Mouse (Mus musculus): ENCODE measurements at regions not wholly inside any gene's neighbourhood (a gene's known extent, or its start where the extent isn't known, plus 50 kb on each side); places are given as distances from the start of the nearest gene placed in this dataset.

DNA sequence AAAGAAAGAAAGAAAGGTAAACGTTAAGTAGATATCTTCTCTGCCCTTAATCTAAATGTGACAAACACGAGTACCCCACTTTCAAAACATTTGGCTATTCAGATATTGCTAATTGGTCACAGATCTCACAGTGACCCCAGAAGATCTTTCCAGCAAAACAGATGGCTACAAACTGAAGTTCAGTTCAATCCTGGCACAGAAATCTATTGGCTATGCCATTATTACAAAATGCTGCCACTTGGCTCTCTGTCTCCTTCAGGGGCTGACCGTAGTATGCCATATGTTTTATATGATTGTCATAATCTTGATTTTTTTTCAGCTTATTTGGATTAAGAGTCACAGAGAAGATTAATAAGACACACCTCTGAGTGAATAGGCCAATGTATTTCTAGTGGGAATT lies 873.2 kb downstream of the Slc22a22 start:
- in situ Hi-C loops (cut with MboI, MseI) = no loop called here

DNA sequence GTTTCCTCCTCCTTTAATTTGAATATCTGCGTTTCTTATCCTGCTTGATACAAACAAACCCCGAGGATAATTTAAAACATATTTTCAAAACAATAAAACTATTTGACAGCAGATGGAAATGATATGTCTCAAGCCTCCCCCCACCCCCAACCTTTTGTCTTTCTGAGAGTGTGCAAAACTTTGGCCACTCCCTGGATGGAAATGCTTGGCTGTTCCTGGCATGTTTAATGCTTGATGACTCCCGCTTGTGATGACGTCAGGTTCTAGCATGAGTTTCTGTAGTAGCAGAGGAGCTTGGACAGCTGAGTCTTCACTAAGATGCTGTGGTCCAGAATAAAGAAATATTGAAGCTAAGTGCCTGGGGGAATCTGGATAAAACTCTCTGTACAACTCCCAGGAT lies 884.8 kb downstream of the Slc22a22 start:
- in situ Hi-C loops (cut with MboI, MseI) = no loop called here

DNA sequence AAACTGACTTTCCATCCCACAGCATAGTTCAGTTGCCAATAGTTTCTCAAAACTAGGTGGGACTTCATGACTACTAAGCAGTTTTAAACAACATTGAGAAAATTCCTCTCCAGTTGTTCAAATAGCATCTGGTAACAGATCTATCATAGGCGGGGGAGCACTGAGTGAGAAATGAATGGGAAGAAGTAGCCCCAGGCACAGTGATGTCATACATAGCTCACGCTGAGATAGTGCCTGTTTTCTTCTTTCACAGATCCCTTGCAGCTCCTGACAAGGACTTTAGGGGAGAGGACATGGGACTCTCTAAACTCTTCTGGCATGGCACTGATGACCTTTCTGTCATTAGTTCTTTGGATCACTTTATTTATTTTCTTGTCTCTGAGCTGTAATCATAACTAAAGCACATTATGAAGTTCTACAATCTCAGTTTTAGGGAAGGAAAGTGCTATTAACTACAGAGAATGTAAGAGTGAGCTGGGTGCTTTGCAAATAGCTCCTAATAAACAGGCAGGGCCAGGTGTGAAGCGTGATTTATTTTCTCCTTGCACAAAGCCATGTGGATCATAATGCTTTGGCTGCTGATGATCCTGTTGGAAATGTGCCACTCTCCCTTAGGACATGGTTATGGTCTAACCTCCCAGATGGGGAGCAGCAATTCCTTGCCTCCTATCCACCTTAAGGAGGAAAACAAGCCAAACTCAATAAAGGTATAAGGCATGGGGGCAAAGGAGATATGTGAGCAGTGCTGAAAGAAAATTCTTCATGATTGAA lies 896.5 kb downstream of the Slc22a22 start:
- in situ Hi-C loops (cut with MboI, MseI) = no loop called here

DNA sequence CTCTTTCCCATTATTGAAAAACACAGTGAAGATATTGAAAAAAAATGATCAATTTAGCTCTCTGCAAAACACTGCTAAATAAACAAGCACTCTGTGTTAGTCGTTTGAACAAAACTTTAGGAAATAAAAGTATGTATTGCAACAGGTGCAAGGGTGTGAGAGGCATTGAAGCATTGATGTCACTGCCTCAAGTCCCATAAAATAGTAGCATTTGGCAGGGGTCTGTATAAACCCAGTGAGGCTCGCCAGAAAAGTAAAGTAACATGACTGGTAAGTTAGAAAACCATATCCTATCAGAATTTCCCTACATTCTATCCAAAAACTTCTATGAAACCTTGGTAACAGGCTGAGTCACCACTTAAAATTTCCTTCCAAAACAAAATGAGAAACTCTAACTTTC lies 914.2 kb downstream of the Slc22a22 start:
- in situ Hi-C loops (cut with MboI, MseI) = no loop called here

DNA sequence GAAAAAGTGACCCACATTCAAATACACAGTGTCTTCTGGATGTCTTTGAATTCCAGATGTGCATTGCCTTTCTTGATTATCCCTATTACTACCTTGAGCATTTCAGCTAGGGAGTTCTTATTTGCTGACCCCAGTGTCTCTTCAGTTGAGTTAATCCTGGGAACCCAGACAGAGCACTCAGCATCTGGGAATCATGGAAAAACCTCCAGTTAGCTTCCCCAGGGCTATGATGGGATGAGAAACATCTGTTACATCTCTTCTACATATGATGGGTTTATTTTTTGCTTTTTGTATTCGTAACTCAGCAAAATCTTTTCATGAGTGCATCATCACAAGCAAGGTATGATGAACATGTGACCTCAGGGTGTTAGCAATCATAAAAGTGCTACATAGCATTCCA lies 914.6 kb downstream of the Slc22a22 start:
- in situ Hi-C loops (cut with MboI, MseI) = no loop called here

DNA sequence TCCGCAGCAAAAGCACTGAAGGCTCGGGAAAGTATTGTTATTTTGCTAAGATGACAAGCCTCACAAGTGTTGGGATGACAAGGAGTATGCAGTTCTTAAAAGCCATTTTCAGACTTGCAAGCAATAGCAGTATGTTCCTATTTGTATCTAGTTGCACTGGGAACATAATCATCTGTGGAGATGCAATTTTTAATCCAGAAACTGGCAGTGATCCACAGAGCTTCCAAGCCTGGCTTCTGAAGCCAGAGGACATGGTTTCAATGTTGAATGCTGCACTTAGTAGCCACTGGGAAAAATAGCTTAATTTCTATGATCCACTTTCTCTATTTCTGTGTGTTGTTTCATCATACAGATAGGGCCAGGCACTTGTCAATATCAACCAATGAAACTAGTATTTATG lies 915.3 kb downstream of the Slc22a22 start:
- in situ Hi-C loops (cut with MboI, MseI) = no loop called here

DNA sequence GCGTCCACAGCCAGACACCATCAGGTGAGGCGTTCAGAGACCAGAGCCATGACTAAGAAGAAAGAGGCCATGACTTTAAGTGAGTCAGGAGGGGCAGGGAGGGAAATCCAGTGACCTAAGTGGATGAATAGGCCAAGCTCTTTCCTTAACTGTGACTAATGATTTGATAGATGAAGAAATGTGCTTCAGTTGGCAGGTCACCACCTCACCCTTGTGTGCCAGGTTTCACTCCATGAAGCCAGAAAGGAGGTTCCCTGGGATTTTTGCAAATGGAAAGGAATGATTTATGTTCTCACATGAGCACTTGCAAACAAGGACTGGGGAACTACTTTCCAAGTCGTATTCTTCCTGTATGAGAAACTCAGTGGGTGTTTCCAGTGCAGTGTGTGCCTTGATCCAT lies 923.0 kb downstream of the Slc22a22 start:
- in situ Hi-C loops (cut with MboI, MseI) = no loop called here

DNA sequence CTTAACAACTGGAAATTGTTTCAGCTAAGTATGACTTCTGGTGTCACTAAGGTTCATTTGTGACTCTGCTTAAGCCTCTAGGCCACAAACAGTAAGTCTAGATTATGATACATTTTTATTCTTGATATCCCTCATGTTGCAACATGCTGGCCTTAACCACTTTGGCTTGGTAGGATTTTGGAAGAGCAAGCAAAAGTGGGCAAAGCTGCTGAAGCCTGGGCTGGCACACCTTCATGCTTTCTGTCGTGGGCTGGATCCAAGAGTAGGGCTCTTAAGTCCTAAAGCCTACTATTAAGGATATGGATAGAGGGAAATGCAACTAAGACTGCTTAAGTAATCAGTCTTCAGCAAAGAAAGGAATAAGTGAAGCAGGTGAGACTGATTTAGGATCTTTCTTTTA lies 923.6 kb downstream of the Slc22a22 start:
- in situ Hi-C loops (cut with MboI, MseI) = no loop called here

DNA sequence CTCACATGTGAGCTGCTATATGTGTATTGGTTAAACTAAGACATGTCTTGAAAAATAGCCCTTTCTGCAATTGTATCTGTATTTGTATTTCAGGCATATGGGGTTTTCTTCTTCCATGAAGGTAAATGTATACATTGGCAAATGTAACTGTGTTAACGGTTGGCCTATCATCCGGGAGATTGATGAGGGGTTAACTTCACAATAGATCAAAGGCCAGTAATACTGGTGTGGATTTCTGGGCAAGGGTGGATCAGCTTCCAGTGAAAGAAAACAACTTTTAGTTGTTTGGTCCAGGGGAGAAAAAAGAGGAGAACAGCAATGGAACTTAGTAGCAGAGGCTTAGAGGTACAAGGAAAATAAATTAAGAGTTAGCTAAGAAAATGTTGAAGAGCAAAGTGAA lies 945.9 kb downstream of the Slc22a22 start:
- in situ Hi-C loops (cut with MboI, MseI) = no loop called here

DNA sequence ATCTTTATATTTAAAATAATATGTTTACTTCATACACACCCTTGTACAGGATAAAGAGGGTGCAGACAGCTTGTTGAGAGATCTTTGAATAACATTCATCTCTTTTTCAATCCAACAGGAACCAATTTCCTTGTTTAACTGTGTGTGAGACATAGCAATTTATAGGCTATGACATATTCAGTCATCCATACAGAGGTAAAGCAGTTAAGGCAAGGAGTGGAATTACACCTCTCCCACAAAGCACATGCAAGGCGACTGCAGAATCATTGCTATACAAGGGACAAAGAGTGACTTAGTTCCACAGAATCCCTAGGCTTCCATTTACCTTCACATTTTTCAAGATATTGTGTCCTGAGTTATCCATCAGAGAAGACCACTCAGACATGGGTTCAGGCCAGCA lies 959.0 kb downstream of the Slc22a22 start:
- in situ Hi-C loops (cut with MboI, MseI) = no loop called here

DNA sequence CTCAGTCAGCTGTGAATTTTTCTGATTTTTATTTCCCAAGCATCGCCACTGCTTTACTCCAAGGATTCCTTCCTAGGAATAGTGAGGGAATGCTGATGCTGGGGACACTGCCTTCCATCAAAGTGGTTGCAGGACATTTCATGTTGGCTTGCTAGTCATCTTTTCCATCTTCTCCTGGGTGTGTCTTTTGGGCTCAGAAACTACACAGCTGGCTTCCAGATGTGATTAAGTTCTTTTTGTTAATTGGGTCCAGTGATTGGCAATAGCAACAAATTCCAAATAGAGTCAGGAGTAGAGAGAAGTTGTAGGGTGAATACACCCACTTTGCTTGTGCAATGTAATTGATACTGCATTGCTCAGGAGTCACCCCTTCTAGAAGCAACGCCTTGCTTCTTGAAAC lies 961.3 kb downstream of the Slc22a22 start:
- in situ Hi-C loops (cut with MboI, MseI) = no loop called here

DNA sequence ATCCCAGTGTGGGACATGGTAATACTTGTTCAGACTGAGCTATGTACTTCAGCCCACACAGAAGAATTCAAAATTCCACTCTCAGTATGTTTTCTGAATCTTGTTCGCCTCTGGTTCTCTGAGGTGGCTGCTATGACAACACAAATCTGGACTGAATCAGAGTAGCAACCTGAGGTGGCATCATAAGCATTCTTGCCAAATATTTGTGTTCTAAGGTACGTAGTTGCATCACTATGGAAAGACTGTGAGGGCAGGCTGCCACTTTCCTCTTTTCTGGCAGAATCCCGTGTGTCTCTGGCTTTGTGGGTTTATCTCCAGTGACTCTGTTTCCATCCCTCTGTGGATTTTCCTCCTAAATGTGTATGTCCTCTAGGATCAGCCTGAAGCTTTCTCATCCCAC lies 978.7 kb downstream of the Slc22a22 start:
- in situ Hi-C loops (cut with MboI, MseI) = no loop called here

DNA sequence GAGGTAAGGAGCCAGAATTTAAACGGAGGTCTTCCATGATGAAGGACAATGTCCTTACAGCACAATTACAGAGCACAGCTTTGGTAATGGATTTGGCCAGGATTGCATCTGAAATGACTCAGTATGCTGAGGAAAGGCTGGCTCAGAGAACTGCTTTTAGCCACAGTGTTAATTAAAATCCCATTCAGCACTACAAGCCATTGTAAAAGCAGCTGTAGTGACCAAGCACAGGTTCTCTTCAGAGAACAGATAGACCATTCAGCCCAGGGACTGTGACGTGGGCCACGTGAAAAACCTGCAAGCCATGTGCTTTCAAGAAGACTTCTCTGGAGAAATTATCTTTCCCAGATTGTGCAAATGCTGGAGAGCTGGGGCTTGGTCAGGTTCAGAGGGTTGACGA lies 979.7 kb downstream of the Slc22a22 start:
- in situ Hi-C loops (cut with MboI, MseI) = no loop called here

DNA sequence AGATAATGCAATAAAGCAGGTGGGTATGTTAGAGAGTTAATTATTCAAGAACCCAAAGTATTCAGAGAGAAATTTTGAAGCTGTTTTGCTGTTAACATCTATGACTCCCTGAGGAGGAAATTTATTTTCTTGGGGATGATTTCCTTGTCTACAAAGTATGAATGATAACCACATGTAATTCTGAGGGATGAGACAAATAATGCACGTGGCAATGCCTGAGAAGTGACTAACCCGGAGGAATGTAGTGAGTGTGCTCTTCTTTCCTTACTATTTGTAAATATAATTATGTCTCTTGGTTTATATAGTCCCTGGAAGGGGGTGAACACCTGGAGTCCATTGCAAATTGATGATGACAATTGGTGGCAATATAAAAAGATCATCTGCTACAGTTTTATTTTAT lies 981.1 kb downstream of the Slc22a22 start:
- in situ Hi-C loops (cut with MboI, MseI) = no loop called here

DNA sequence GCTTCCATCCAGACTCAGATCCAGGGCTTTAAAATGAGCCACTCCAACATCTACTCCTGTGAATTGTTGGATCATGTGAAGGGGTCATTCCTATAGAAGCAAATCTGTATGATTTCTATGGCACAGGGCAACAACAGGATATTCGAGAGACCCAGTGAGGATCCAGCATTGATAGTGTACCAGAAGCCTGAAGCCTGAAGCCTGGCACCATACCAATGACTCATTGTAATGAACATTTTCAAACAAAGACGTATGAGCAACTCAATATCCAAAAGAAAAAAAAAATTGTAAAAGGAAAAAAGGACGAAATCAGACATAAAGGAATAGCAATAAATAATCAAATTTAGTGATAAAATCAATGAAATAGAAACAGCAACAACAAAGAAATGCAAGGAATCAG lies 991.5 kb downstream of the Slc22a22 start:
- in situ Hi-C loops (cut with MboI, MseI) = no loop called here

DNA sequence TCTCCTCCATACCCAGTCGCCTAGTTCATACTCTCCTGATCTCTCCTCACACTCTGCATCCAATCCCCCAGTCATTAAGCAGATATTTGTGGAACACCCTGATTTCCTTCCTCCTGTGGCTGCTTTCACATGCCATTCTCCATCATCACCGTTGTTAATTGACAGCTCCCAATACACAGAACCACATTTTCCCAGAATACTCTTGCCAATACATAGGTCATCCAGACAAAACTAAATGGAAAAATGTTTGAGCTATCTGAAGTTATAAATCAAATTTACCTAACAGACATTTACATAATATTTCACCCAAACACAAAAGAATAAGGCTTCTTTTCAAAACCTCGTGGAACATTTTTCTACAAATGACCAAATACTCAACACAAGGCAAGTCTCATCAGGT lies 992.7 kb downstream of the Slc22a22 start:
- in situ Hi-C loops (cut with MboI, MseI) = no loop called here

DNA sequence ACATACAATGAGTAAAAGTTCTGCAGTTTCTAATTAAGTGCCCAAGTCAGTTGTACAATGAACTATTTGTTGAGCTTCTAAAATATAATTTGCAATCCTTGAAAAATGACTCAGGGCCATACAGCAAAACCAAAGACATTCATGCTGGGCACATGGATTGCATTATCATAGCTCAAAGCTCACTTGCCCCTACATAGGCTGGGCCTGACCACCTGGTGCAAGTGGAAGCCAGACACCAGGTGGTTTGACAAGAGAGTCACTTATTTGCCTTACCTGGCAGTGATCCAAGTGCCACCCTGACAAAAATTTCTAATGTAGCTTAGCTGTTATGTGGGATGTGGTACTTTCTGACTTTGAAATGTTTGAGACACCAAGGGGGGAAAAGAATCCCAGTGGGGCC lies 997.7 kb downstream of the Slc22a22 start:
- in situ Hi-C loops (cut with MboI, MseI) = no loop called here

DNA sequence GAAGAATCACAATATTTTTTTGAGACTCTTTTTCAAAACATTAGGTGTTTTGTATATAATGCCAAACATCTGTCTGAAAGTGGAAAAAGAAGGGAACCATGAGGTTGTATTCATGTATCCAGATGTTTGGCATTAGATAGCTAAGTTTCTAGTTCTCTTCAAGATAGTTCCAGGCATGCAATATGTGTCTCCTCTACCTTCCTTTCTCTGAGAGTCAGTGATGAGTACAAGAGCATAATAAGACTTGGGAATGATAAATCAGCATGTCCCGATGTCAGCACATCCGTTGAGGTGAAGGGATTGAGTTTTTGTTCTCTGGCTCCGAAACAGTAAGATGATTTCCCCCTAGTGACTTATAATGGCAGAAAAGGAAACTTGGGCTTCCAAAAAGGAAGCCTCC lies 998.4 kb downstream of the Slc22a22 start:
- in situ Hi-C loops (cut with MboI, MseI) = no loop called here

DNA sequence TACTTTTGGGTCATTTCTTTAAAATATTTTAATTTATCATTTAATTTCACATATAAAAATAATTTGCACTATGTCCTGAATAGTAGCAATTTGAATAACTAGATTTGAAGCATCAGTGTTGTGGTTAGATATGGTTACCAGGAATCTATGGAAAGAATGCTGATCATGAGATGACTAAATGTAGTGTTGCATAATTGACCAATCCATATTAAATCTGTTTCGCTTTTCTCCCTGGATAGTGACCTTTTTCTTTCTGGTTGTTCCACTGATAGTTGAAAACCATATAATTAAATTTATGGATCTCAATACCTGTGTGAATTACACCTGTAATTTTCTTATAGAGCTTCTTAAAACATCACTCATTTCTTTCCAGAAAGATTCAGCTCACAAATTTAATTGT lies 1003.7 kb downstream of the Slc22a22 start:
- in situ Hi-C loops (cut with MboI, MseI) = no loop called here

DNA sequence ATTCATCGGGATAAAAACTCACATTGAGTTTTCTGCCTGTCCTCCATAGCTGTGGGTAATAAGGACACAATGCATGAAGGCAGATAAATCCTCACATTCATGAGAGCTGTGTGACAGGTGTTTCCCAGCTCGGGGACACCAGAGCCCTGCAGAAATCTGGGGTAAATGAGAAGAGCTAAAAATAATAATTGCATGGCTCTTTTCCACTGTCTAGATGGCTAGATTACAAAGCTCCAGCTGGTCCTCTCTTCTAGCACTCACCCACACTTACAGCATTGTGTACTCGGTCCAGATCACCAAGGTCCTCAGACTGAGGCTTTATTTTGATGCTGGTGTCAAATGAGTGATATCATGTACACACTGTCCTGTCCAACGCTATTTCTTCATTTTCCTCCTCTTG lies 1025.5 kb downstream of the Slc22a22 start:
- in situ Hi-C loops (cut with MboI, MseI) = no loop called here

DNA sequence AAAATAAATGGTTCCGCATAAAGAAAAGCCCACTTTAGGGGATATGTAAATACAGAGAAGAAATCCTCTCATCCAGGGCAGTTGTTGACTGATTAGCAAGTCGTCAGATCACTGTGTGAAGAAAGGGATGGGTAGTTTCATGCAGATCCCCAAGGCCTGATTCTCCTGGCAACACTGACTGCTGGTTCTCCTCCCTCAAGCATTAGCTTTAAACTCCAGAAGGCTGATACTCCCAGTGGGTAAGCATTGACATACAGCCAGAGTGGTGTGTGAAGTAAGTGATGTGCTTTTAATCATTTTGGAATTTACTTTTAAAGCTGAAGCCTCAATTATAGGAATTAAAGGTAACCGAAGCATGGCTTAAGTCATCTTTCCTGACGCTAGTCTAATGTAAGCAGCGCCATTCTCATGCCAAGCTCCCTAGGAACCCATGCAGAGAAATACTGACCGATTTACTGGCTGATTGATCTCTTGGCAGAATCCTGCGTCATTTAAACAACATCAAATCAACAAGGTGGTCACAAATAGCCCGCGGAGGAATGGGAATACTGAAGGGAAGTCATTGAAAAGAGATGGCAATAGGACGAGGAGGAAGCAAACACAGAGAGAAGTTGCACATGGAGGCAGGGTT lies 1029.3 kb downstream of the Slc22a22 start:
- in situ Hi-C loops (cut with MboI, MseI) = no loop called here

DNA sequence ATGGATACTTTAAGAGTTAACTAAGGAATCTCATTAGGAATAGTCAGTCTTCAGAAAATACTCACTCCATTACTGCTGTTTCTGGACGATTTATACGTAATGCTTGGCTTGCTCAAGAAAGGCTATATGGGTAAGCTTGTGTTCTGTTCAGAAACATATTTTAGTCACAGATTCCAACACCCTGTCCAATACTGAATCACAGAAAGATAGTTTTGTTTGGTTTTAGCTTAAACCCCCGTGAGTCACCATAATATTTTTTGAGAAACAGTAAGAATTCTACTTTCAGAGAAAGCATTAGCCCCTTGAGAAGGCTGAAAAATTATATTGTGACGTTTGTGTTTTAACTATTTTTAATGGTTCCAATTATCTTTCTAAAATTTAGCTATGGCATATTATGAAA lies 1037.3 kb downstream of the Slc22a22 start:
- in situ Hi-C loops (cut with MboI, MseI) = no loop called here

DNA sequence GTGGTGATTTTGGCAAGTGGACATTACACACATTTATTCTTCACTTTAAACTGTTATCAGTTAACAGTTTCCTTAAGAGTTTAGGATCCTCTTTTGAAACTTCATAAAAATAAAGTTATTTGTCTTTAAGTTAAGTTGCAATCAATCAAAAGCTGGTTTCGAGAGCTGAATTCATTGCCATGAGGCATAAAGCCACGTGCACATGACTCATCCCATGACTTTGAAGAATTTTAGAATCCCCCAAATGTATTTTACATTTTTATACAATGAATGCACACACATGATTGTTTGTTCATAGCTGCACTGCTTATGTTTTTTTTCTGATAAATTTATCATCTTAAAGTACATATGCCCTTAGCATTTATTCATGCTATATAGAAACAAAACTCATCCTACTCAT lies 1039.1 kb downstream of the Slc22a22 start:
- in situ Hi-C loops (cut with MboI, MseI) = no loop called here

DNA sequence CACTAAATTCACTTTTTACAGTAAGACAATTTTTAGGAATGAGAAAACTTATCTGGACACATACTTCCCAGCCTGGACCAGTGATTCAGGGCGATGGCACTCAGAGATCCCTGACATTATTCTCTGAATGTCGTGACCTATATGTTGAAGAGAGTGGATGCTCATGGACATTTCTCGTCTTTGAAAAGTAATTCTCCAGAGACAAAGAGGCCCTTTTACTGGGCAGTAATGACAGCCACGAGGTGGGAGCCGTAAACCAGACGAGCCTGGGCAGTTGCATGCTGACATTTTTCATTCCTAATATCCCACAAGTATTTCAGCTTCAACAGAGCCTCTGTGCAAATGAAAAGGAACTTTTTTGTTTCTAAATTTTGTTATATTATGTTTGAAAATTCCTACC lies 1041.3 kb downstream of the Slc22a22 start:
- in situ Hi-C loops (cut with MboI, MseI) = no loop called here
